Mouse (Mus musculus) right cerebral cortex, postnatal 14 days (tissue): ENCODE results near the gene Rnf40.
A peak's percentile ranks its signal among the peaks of the same experiment; 100 is the strongest.

ENCODE experiments used
- DNase-seq: peaks from one replicate; pipeline ENCODE4 v3.0.0; 2022

The Rnf40 gene

GRCm38 (mm10) chr7:127588011-127588871, at the start of gene Rnf40, which contains the start of gene Ccdc189:
TSS of gene Rnf40 (plus strand) at chr7:127588767.
TSS of gene Ccdc189 (minus strand) at chr7:127588595.
- DNase-seq, result peak; percentile 87

GRCm38 (mm10) chr7:127541671-127542070, 46.9 kb upstream of the Rnf40 start:
- no peak for DNase-seq

- DNase-seq, result no peak
These were observed 39.3 kb upstream of the Rnf40 start for GRCm38 (mm10) chr7:127549116-127549835.

GRCm38 (mm10) chr7:127551558-127551957, 37.0 kb upstream of the Rnf40 start:
- DNase-seq, result no peak

- no peak for DNase-seq
These were observed 28.0 kb upstream of the Rnf40 start for GRCm38 (mm10) chr7:127560580-127560979.

GRCm38 (mm10) chr7:127561340-127561858, 27.2 kb upstream of the Rnf40 start, which contains the start of gene Tmem265:
TSS of gene Tmem265 (plus strand) at chr7:127561390.
- DNase-seq, result no peak

GRCm38 (mm10) chr7:127564381-127565150, 24.0 kb upstream of the Rnf40 start:
- no peak for DNase-seq

GRCm38 (mm10) chr7:127572895-127573471, 15.6 kb upstream of the Rnf40 start, which contains the start of gene Phkg2:
TSS of gene Phkg2 (plus strand) at chr7:127573340.
- peak; percentile 82 for DNase-seq

GRCm38 (mm10) chr7:127573503-127574008, 15.0 kb upstream of the Rnf40 start:
- no peak for DNase-seq

GRCm38 (mm10) chr7:127574115-127574514, 14.5 kb upstream of the Rnf40 start:
- no peak for DNase-seq

GRCm38 (mm10) chr7:127583260-127583659, 5.3 kb upstream of the Rnf40 start:
- DNase-seq, result no peak

GRCm38 (mm10) chr7:127585031-127585430, 3.5 kb upstream of the Rnf40 start:
- no peak for DNase-seq

- DNase-seq, result no peak
These were observed 2.4 kb upstream of the Rnf40 start for GRCm38 (mm10) chr7:127586149-127586548.

GRCm38 (mm10) chr7:127587196-127587595, 1.4 kb upstream of the Rnf40 start:
- no peak for DNase-seq

GRCm38 (mm10) chr7:127588901-127589300, 334 bp downstream of the Rnf40 start:
- peak; percentile 27 for DNase-seq

- peak; percentile 2 for DNase-seq
These were observed 1.1 kb downstream of the Rnf40 start for GRCm38 (mm10) chr7:127589637-127590036.

GRCm38 (mm10) chr7:127591108-127591507, 2.5 kb downstream of the Rnf40 start:
- DNase-seq, result peak; percentile 3

GRCm38 (mm10) chr7:127592575-127592974, 4.0 kb downstream of the Rnf40 start:
- no peak for DNase-seq

- DNase-seq, result no peak
These were observed 8.2 kb downstream of the Rnf40 start for GRCm38 (mm10) chr7:127596747-127597146.

- DNase-seq, result no peak
These were observed 12.0 kb downstream of the Rnf40 start for GRCm38 (mm10) chr7:127600612-127601011.

GRCm38 (mm10) chr7:127601735-127602134, 13.2 kb downstream of the Rnf40 start:
- no peak for DNase-seq

- no peak for DNase-seq
These were observed 14.3 kb downstream of the Rnf40 start for GRCm38 (mm10) chr7:127602903-127603302.
